In the genomic region with DNA sequence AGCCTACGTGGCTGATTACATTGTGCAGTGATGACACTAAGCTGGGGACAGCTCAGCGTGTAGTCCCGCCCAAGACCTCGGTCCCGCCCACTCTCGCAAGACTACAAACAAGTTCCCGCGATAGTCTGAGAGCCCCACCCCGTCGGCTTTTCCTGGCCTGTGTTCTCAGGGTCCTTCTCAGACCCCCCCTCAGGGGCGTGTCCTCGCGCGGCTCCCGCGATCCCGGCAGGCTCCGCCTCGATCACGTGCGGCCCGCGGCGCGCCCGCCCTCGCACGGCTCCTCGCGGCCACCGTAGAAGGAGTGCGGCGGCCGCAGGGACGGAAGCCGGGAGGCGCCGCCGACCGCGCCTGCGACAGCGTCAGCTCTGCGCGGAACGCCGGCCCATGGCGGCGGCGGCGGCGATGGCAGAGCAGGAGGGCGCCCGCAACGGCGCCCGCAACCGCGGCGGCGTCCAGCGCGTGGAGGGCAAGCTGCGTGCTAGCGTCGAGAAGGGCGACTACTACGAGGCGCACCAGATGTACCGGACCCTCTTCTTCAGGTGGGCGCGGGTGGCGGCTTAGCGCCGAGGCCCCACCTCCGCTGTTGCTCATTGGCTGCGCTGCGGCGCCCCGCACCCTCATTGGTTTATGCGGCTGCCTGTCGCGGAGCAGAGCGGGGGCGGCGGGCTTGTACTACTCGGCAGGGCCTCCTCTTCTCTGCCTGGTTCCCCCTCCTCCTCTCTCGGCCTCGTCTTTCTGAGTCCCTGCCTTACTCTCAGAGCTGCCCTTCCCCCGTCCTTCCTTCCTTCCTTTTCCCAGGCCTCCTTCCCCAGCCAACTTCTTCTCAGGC, we compare ENCODE assay signal across 8 mouse cellular contexts. TPM values are rescaled to one million over a fixed set of nuclear protein-coding genes. Genes with fewer than 3 reads are reported as not detected.
DNase-seq lines count a peak whose midpoint lies in the region; ATAC-seq and TF ChIP-seq lines count a peak whose summit lies in the region.

A gene (plus strand): TSS at position 244 of the 829 bp plus-strand sequence.

- WGBS in kidney, embryonic 14.5 days = under 1% methylated on average over 78 of the region's 90 CpGs
- under 1% methylated on average over 84 of the region's 90 CpGs for WGBS in limb, embryonic 15.5 days

- H3K9me3 ChIP-seq in kidney, embryonic 14.5 days (ENCODE audit: control insufficient read depth, low read length) = no peaks in the 10 kb centered on the region
- H3K9me3 ChIP-seq in limb, embryonic 15.5 days = no peaks in the 10 kb centered on the region

- TF ChIP-seq CTCF in bone marrow macrophage, adult 2 months (IDR thresholded peaks at IDR 0.05; ENCODE audit: low read depth, low read length) = no peak
- no peak for TF ChIP-seq CTCF in embryonic fibroblast, embryonic 13.5 days (IDR thresholded peaks at IDR 0.05; ENCODE audit: borderline replicate concordance, insufficient read depth, low read length)

- H3K27ac ChIP-seq in bone marrow macrophage, adult 2 months (ENCODE audit: insufficient read depth, low read depth, low read length) = peak within 1 kb of the TSS; percentile 72
- H3K27ac ChIP-seq in embryonic fibroblast, embryonic 13.5 days (ENCODE audit: insufficient read depth, low read length) = peak within 1 kb of the TSS; percentile 82
- peak within 1 kb of the TSS; percentile 72 for H3K27ac ChIP-seq in kidney, embryonic 14.5 days (ENCODE audit: low read depth, low read length)
- peak within 1 kb of the TSS; percentile 95 for H3K27ac ChIP-seq in limb, embryonic 15.5 days

- peak; percentile 100 for DNase-seq in A20 (ENCODE audit: low read depth, low spot score)
- peak; percentile 99 to 100 for DNase-seq in heart, adult 9 months (ENCODE audit: low spot score in 2 of 2)
- DNase-seq in monocyte, adult 2 months (ENCODE audit: low read depth in 1 of 2, low spot score in 2 of 2) = peak; percentile 97 to 99
- peak; percentile 99 to 100 for DNase-seq in spleen, postnatal 36 days (ENCODE audit: low spot score in 2 of 2)

- peak within 1 kb of the TSS; percentile 77 for H3K9ac ChIP-seq in kidney, embryonic 14.5 days (ENCODE audit: low read depth, low read length)
- peak within 1 kb of the TSS; percentile 76 for H3K9ac ChIP-seq in limb, embryonic 15.5 days

- H3K4me2 ChIP-seq in kidney, embryonic 14.5 days (replicated peaks; ENCODE audit: low read depth, low read length) = peak within 1 kb of the TSS; percentile 94
- peak within 1 kb of the TSS; percentile 83 for H3K4me2 ChIP-seq in limb, embryonic 15.5 days

- H3K4me3 ChIP-seq in bone marrow macrophage, adult 2 months (ENCODE audit: insufficient read depth, low read length) = peak within 1 kb of the TSS; percentile 95
- peak within 1 kb of the TSS; percentile 87 for H3K4me3 ChIP-seq in embryonic fibroblast, embryonic 13.5 days (ENCODE audit: insufficient read depth, low read length)
- H3K4me3 ChIP-seq in kidney, embryonic 14.5 days (ENCODE audit: low read length) = peak within 1 kb of the TSS; percentile 67
- H3K4me3 ChIP-seq in limb, embryonic 15.5 days = peak within 1 kb of the TSS; percentile 83

- H3K4me1 ChIP-seq in bone marrow macrophage, adult 2 months (ENCODE audit: control insufficient read depth, insufficient read depth, low read length) = peaks cover 34% of the 10 kb centered on the region
- peaks cover 10% of the 10 kb centered on the region for H3K4me1 ChIP-seq in embryonic fibroblast, embryonic 13.5 days (ENCODE audit: control insufficient read depth, insufficient read depth, low read length)
- H3K4me1 ChIP-seq in kidney, embryonic 14.5 days (ENCODE audit: control insufficient read depth, insufficient read depth, low read length) = peaks cover 18% of the 10 kb centered on the region; the same call in 1 of the 2 replicates
- peaks cover 31% of the 10 kb centered on the region for H3K4me1 ChIP-seq in limb, embryonic 15.5 days

- TF ChIP-seq POLR2A in bone marrow macrophage, adult 2 months (IDR thresholded peaks at IDR 0.05; ENCODE audit: borderline replicate concordance, low read depth, low read length) = no peak
- peak; percentile 75 for TF ChIP-seq POLR2A in embryonic fibroblast, embryonic 13.5 days (IDR thresholded peaks at IDR 0.05; ENCODE audit: low read depth, low read length)

- ATAC-seq in kidney, embryonic 14.5 days (ENCODE audit: low FRiP score, low TSS enrichment) = peak; percentile 94
- ATAC-seq in limb, embryonic 15.5 days (ENCODE audit: insufficient number of reproducible peaks, low FRiP score, low TSS enrichment, low read depth) = peak; percentile 94

- H3K36me3 ChIP-seq in kidney, embryonic 14.5 days (ENCODE audit: control insufficient read depth, insufficient read depth, low read length) = peaks cover 33% of the 10 kb centered on the region
- H3K36me3 ChIP-seq in limb, embryonic 15.5 days = peaks cover 44% of the 10 kb centered on the region

- H3K27me3 ChIP-seq in kidney, embryonic 14.5 days (ENCODE audit: control insufficient read depth, insufficient read depth, low read length) = no peaks in the 10 kb centered on the region
- no peaks in the 10 kb centered on the region for H3K27me3 ChIP-seq in limb, embryonic 15.5 days

RNA-seq across cellular contexts. Expression of the gene that starts here (rescaled TPM):
- 26.8 and 29.2 TPM in 2 replicates for polyA plus RNA-seq in bone marrow macrophage, adult 2 months (2012; ENCODE audit: insufficient read depth, insufficient read length, missing spikeins)
- 54.6 and 61.6 TPM in 2 replicates for polyA plus RNA-seq in embryonic fibroblast, embryonic 13.5 days (2011; ENCODE audit: insufficient read length, low read depth, missing spikeins)
- polyA plus RNA-seq in kidney, embryonic 14.5 days (2014; fragmentation: Nextera tagmentation; extraction: Ambion mirVana) = 132 and 156 TPM in 2 replicates
- polyA plus RNA-seq in limb, embryonic 15.5 days (2015; fragmentation: Nextera tagmentation; extraction: Ambion mirVana) = 153 and 171 TPM in 2 replicates

Comparison
In these comparisons a context has a peak if more than half of its experiments do, and no peak if none do; other contexts are left out.
1. Peak in every context shown above with its lines: DNase-seq, ATAC-seq, H3K4me3 ChIP-seq and H3K27ac ChIP-seq.